ENCODE assay signal across 17 mouse cellular contexts in the genomic region with DNA sequence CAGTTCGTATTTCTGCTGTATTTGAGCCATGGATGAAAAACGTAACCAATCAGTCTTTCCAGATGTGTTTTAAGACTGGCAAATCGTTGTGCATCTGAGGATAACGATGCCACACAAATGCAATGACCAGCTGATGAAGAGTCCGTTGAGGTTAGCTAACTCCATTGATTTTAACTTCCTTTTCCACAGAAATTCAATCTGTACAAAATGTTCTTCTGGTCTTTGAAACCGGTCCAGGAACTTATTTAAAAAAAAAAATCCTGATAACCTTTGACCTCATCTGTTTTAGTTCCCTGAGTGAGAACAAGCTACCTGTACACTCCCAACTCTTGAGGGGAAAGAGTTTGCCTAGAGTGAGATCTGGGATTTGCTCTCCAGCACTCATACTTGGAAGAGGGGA. TPM values are rescaled to one million over a fixed set of nuclear protein-coding genes. Genes with fewer than 3 reads are reported as not detected.
"Had no signal": no experiment of that assay in that cellular context is flagged by ENCODE, and none has a peak within 500 bp of the region (broad histone marks: within the 10 kb centered on the region; RNA-seq: fewer than 3 reads in every experiment).

No protein-coding gene starts in this region.

- H3K27me3 ChIP-seq: neural tube, embryonic 13.5 days; neural tube, embryonic 15.5 days; stomach, embryonic 15.5 days had no signal

- H3K36me3 ChIP-seq: neural tube, embryonic 15.5 days; stomach, embryonic 15.5 days had no signal

- H3K9me3 ChIP-seq: neural tube, embryonic 13.5 days; neural tube, embryonic 15.5 days; stomach, embryonic 15.5 days had no signal

- DNase-seq: retina, postnatal 1 day; right cerebral cortex, adult 18-20 months; right cerebral cortex, postnatal 14 days; right cerebral cortex, postnatal 25 days; right cerebral cortex, postnatal 4 days; spleen, adult 18-20 months; thymus, adult 18-20 months; thymus, adult 2 months; thymus, postnatal 14 days; thymus, postnatal 25 days; thymus, postnatal 36 days; thymus, postnatal 4 days had no signal

- H3K9ac ChIP-seq: neural tube, embryonic 13.5 days; neural tube, embryonic 15.5 days; stomach, embryonic 15.5 days had no signal

- H3K4me3 ChIP-seq: neural tube, embryonic 13.5 days; neural tube, embryonic 15.5 days; stomach, embryonic 15.5 days had no signal

- H3K4me1 ChIP-seq: neural tube, embryonic 13.5 days; stomach, embryonic 15.5 days had no signal

- H3K27ac ChIP-seq: neural tube, embryonic 13.5 days; neural tube, embryonic 15.5 days; stomach, embryonic 15.5 days; stomach, postnatal 0 days had no signal

- H3K4me2 ChIP-seq: neural tube, embryonic 13.5 days; neural tube, embryonic 15.5 days; stomach, embryonic 15.5 days had no signal

RNA-seq across cellular contexts. Expression of a gene that starts 18.4 kb away (rescaled TPM):
- total RNA-seq: neutrophil, adult 5-6 weeks had no signal
